Mouse (Mus musculus) embryonic facial prominence, embryonic 15.5 days (tissue): ENCODE results near the gene Olfr263. TPM values are rescaled to one million over a fixed set of nuclear protein-coding genes. Genes with fewer than 3 reads are reported as not detected.

Experiments
- ATAC-seq: fragments of 200-750 bp; cut with Nextera tagmentation; 2 replicates; pipeline ENCODE4 v1.8.0; 2017; ENCODE audit warnings: low read depth, moderate TSS enrichment; ENCODE audit not compliant: insufficient number of reproducible peaks, low FRiP score, low TSS enrichment
- H3K27ac ChIP-seq: fragments of 300-500 bp; sonication (generic); replicated peaks from 2 replicates; pipeline ENCODE4 v1.5.1; 2015; ENCODE audit warnings: mild to moderate bottlenecking, inconsistent platforms
- H3K27me3 ChIP-seq: fragments of 300-500 bp; sonication (generic); 2 replicates; pipeline ENCODE4 v1.6.1; 2015; ENCODE audit warnings: inconsistent platforms
- H3K36me3 ChIP-seq: fragments of 300-500 bp; sonication (generic); 2 replicates; pipeline ENCODE4 v1.6.1; 2015; ENCODE audit warnings: mild to moderate bottlenecking, inconsistent platforms
- H3K4me1 ChIP-seq: fragments of 300-500 bp; sonication (generic); 2 replicates; pipeline ENCODE4 v1.6.1; 2015; ENCODE audit warnings: inconsistent platforms
- H3K4me2 ChIP-seq: fragments of 300-500 bp; sonication (generic); replicated peaks from 2 replicates; pipeline ENCODE4 v1.6.1; 2015; ENCODE audit warnings: mild to moderate bottlenecking, inconsistent platforms
- H3K4me3 ChIP-seq: fragments of 300-500 bp; sonication (generic); replicated peaks from 2 replicates; pipeline ENCODE4 v1.5.1; 2015; ENCODE audit warnings: mild to moderate bottlenecking, inconsistent platforms
- H3K9ac ChIP-seq: fragments of 300-500 bp; sonication (generic); 2 replicates; pipeline ENCODE4 v1.6.1; 2015; ENCODE audit warnings: inconsistent platforms
- H3K9me3 ChIP-seq: fragments of 300-500 bp; sonication (generic); replicated peaks from 2 replicates; pipeline ENCODE4 v1.6.1; 2016; ENCODE audit warnings: inconsistent platforms
- WGBS: fragments of 180-500 bp; shearing (Covaris S2); methylation state at CpG from one replicate; pipeline ENCODE4 v1.1.7; 2015; 5-methylcytosine and 5-hydroxymethylcytosine counted together
- polyA plus RNA-seq: library from polyadenylated mRNA; unstranded; fragments of >200 nt; fragmentation: Nextera tagmentation; extraction: Ambion mirVana; gene quantifications from 2 replicates; pipeline ENCODE4 v1.2.1, GENCODE M21; 2015

Gene Olfr263
- polyA plus RNA-seq, 1 experiment from 2014 or later = not detected

GRCm38 (mm10) chr13:21160041-21160511 is 30.6 kb downstream of the Olfr263 start:
- Histone ChIP-seq H3K27ac (no peak overlapping the region), H3K9ac (peak overlapping the region; percentile 24; the same call in 1 of the 2 replicates), H3K4me3 (peak overlapping the region; percentile 74), H3K27me3 (0 out of 2 replicates have a peak, but pooled peaks cover 4% of the 10 kb centered on the region), H3K9me3 (no peaks in the 10 kb centered on the region), H3K4me1 (peaks cover 6% of the 10 kb centered on the region; the same call in 1 of the 2 replicates), H3K36me3 (no peaks in the 10 kb centered on the region), H3K4me2 (peak overlapping the region; percentile 94)
- no peak for ATAC-seq
- under 1% methylated on average over 16 of the region's 16 CpGs for WGBS

DNA sequence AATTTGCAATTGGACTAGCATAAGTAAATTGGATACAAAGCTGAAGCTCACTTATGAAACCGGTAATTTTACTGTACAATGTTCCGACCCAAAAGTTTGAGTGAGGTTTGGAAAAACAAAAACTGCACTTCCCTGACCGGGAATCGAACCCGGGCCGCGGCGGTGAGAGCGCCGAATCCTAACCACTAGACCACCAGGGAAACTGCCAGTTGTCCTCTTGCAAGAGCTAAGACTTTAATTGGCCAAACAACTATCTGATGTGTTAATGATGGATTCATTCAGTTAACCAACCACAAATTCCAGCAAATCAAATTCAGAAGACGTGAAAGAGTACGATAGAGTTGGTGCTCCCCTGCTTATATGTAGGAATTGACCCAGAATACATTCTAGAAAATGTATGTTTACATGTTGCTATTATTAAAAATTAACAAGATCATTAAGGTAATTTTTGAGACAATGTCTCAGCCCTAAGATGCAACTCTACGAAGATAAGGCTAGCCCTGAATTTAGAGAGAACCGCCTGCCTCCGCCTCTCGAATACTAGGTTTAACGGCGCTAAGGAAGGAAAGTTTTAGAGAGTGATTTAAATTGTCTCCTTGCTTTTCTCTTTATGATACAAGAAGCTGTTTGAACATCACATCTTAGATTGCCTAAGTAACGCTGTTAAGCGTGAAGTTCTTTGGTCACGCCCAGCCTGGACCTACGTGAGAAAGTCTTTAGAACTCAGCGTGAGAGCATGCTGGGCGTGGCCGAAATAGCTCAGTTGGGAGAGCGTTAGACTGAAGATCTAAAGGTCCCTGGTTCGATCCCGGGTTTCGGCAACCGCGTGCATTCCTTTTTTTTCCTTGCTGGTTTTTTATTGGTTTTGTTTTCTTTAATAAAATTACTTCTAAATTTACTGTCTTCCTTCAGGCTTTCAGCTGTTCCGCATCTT is 31.5 kb downstream of the Olfr263 start:
- 0 out of 2 replicates have a peak, but pooled peaks cover 4% of the 10 kb centered on the region for H3K27me3 ChIP-seq
- H3K36me3 ChIP-seq = no peaks in the 10 kb centered on the region
- H3K9ac ChIP-seq = peak overlapping the region; percentile 37; the same call in 1 of the 2 replicates
- peak; percentile 87 for ATAC-seq
- under 1% methylated on average over 32 of the region's 32 CpGs for WGBS
- peaks cover 6% of the 10 kb centered on the region; the same call in 1 of the 2 replicates for H3K4me1 ChIP-seq
- peak overlapping the region; percentile 94 for H3K4me2 ChIP-seq
- peak overlapping the region; percentile 63; the same call in 1 of the 2 replicates for H3K27ac ChIP-seq
- H3K9me3 ChIP-seq = no peaks in the 10 kb centered on the region
- peak overlapping the region; percentile 74 for H3K4me3 ChIP-seq

DNA sequence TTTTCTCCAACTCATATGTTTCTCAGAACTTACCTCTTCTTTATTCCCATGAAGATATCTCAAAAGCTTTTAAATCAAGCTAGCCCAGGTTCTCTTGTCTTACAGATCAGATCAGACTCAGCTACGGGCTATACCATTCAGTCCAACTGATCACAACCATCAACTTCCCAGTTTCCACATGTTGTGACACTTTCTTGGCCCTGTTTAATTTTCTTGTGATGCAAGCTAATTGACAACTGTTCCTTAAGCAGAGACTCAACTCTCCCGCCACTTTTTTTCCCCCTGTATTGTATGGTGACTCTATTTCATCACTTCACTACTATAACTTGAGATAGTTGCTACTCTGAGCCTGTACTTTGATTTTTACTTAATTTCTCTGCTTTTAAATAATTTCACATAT is 32.2 kb downstream of the Olfr263 start:
- Histone ChIP-seq H3K4me1 (peaks cover 6% of the 10 kb centered on the region; the same call in 1 of the 2 replicates), H3K9me3 (no peaks in the 10 kb centered on the region), H3K36me3 (no peaks in the 10 kb centered on the region), H3K4me3 (peak overlapping the region; percentile 74), H3K27ac (no peak overlapping the region), H3K4me2 (peak overlapping the region; percentile 94), H3K27me3 (0 out of 2 replicates have a peak, but pooled peaks cover 4% of the 10 kb centered on the region), H3K9ac (no peak overlapping the region)
- WGBS = 39% methylated on average over 2 of the region's 2 CpGs
- no peak for ATAC-seq

GRCm38 (mm10) chr13:21162591-21162990 is 33.2 kb downstream of the Olfr263 start:
- Histone ChIP-seq H3K9me3 (no peaks in the 10 kb centered on the region), H3K4me3 (no peak overlapping the region), H3K4me2 (no peak overlapping the region), H3K36me3 (no peaks in the 10 kb centered on the region), H3K27ac (no peak overlapping the region), H3K9ac (no peak overlapping the region), H3K4me1 (peaks cover 6% of the 10 kb centered on the region; the same call in 1 of the 2 replicates), H3K27me3 (0 out of 2 replicates have a peak, but pooled peaks cover 4% of the 10 kb centered on the region)
- WGBS = 50% methylated on average over 5 of the region's 5 CpGs
- ATAC-seq = no peak

DNA sequence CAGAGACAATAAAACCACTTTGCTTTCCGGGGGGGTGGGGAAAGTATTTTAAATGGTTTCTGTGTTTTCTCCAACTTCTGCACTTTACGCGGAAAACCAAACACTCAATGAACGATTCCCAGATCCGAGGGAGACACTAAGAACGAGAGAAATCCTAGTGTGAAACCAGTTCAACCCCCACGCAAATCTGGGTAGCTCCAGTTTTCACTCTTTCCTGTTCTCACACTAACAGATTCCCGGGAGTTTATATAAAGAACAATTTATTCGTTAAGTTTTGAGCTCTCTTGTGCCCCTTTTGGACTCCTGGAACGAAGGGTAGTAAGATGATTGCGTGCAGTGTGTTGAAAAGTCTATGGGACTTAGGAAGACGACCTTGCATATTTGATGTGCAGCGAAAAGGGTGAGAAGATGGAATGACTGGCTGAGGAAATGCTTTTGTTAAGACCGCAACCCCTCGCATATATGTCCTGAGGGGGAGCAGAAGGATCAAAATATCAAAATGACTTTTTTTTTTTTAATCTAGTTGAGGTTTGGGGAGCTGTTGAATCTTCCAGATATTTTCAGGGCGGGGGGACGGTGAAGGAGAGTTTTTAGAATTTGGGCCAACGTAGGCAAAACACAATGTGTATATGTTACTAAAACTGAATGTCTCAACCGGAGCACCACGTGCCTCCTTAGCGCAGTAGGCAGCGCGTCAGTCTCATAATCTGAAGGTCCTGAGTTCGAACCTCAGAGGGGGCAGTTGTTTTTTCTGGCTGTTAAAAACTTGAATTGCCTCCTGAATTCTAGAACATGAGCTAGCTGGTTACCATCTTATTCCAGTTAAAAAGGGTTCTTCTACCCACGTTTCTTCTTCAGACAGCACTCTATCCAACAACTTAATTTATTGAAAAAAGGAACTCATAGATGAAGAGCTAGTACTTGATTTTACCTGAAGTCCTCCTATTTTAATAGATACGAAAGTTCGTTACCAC is 37.8 kb downstream of the Olfr263 start:
- peak overlapping the region; percentile 87 for H3K4me2 ChIP-seq
- H3K36me3 ChIP-seq = no peaks in the 10 kb centered on the region
- peak overlapping the region; percentile 58 for H3K4me3 ChIP-seq
- H3K27ac ChIP-seq = peak overlapping the region; percentile 75
- H3K27me3 ChIP-seq = no peaks in the 10 kb centered on the region
- ATAC-seq = peak; percentile 71; the same call in 1 of the 2 replicates
- H3K4me1 ChIP-seq = peaks cover 12% of the 10 kb centered on the region
- H3K9me3 ChIP-seq = no peaks in the 10 kb centered on the region
- WGBS = under 1% methylated on average over 27 of the region's 27 CpGs
- H3K9ac ChIP-seq = peak overlapping the region; percentile 39

DNA sequence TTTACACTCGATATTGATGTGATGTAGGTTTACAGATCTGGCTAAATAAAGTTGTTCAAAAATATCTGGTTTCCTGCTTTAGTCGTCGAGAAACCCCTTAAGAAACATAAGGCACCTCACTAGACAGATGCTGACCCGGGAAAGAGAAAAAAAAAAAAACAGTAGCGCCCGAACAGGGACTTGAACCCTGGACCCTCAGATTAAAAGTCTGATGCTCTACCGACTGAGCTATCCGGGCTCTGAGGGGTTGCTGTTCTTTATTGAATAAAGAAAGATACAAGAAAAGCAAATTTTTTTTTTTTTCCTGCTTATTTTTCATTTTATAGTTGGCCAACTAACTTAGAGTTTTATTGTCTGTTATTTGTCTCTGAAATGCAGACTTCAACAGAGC is 38.5 kb downstream of the Olfr263 start:
- H3K36me3 ChIP-seq = no peaks in the 10 kb centered on the region
- no peak for ATAC-seq
- H3K27ac ChIP-seq = peak overlapping the region; percentile 75
- H3K4me1 ChIP-seq = peaks cover 12% of the 10 kb centered on the region
- WGBS = under 1% methylated on average over 8 of the region's 8 CpGs
- no peaks in the 10 kb centered on the region for H3K27me3 ChIP-seq
- no peak overlapping the region for H3K9ac ChIP-seq
- H3K9me3 ChIP-seq = no peaks in the 10 kb centered on the region
- H3K4me2 ChIP-seq = peak overlapping the region; percentile 87
- peak overlapping the region; percentile 58 for H3K4me3 ChIP-seq

- peak overlapping the region; percentile 61 for H3K27ac ChIP-seq
- under 1% methylated on average over 16 of the region's 16 CpGs for WGBS
- no peaks in the 10 kb centered on the region for H3K27me3 ChIP-seq
Observed at GRCm38 (mm10) chr13:21168371-21169011, 39.1 kb downstream of the Olfr263 start.

DNA sequence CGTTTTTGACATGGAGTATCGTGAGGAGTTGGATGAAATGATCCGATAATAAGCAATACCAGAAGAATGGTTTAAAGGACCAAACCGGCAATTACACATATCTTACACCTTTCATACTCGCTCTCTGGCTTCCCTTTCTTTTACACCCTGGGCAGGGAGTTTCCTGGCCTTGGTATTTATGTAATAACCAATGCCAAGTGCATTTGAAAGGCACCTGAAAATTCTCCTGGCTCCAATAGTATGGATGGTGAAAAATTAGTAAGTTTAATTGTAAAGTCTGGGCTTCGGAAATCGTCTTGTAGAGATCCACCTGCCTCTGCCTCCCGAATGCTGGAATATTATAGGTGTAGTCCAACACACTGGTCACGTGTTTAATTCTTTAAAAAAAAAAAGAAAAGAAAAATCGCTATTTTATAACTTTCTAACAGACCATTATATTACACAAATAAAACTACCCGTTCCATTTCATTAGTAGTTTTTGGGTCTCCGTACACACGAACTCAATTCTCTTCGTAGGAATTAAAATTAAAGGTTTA is 39.8 kb downstream of the Olfr263 start:
- Histone ChIP-seq H3K4me1 (peaks cover 12% of the 10 kb centered on the region), H3K27ac (no peak overlapping the region; the same call in 1 of the 2 replicates), H3K4me3 (peak overlapping the region; percentile 58), H3K9ac (0 out of 2 replicates have a peak overlapping the region, but pooled peaks have one; percentile 9), H3K4me2 (peak overlapping the region; percentile 87), H3K36me3 (no peaks in the 10 kb centered on the region), H3K9me3 (no peaks in the 10 kb centered on the region), H3K27me3 (no peaks in the 10 kb centered on the region)
- no peak for ATAC-seq
- 2% methylated on average over 14 of the region's 14 CpGs for WGBS

More at GRCm38 (mm10) chr13:21168371-21169011, 39.1 kb downstream of the Olfr263 start:
- Histone ChIP-seq H3K9ac (peak overlapping the region; percentile 31), H3K36me3 (no peaks in the 10 kb centered on the region), H3K4me2 (peak overlapping the region; percentile 87), H3K4me1 (peaks cover 12% of the 10 kb centered on the region), H3K4me3 (peak overlapping the region; percentile 58), H3K9me3 (no peaks in the 10 kb centered on the region)
- no peak for ATAC-seq

DNA sequence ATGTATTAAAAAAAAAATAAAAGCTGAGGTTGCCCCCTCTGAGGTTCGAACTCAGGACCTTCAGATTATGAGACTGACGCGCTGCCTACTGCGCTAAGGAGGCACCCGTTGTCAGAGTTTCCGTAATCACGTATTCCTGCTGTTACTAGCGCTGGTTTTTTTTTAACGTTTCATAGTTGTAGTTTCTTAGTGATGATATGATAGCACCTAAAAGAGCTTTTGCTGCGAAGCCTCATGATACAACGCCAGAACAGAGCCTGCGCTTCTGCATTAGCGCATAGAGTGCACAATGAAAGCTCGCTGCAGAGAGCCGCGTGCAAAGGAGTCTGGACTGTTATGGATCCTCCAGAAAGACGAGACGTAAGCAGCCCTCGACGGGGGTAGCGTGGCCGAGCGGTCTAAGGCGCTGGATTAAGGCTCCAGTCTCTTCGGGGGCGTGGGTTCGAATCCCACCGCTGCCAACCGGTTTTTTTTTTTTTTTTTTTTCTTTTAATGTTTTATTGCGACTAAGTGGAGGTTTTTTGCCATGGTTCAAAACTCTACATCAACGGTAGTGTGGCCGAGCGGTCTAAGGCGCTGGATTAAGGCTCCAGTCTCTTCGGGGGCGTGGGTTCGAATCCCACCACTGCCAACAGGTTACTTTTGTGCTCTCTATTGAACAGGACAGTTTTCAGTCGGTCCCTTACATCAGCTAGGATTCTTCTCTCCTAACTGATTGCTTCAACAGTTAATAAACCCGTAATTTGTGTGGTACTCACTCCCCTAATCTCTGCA is 40.4 kb downstream of the Olfr263 start:
- no peak overlapping the region for H3K9ac ChIP-seq
- ATAC-seq = peak; percentile 83
- H3K36me3 ChIP-seq = no peaks in the 10 kb centered on the region

More for the DNA sequence above, 40.4 kb downstream of the Olfr263 start:
- Histone ChIP-seq H3K27ac (peak overlapping the region; percentile 76), H3K9me3 (no peaks in the 10 kb centered on the region), H3K4me2 (peak overlapping the region; percentile 87), H3K27me3 (no peaks in the 10 kb centered on the region), H3K4me1 (peaks cover 12% of the 10 kb centered on the region), H3K4me3 (peak overlapping the region; percentile 58)
- under 1% methylated on average over 39 of the region's 39 CpGs for WGBS
